ENCODE assay signal across 7 mouse cellular contexts in the genomic region with DNA sequence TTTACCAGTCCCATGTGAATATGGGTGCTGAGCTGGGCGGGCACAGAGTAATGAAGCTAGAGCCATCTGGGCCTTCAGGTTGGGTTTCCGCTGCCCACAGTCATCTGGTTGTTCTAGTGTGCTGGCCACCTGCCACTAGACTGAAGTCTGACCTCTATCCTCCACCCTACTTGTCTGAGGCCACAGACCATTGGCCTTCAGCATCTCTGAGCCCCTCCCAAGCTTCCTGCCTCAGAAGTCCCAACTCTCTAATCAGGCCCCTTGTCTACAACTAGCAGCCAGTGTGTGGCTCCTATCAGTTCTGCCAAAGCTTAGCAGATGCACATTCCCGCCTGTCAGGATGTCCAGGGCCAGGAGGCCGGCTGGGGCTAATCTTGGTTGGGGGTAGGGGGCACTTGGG.
DNase-seq lines count a peak whose midpoint lies in the region; ATAC-seq and TF ChIP-seq lines count a peak whose summit lies in the region.

No protein-coding gene starts in this region.

- H3K9ac ChIP-seq in heart, embryonic 13.5 days, result peak overlapping the region; percentile 45; the same call in 1 of the 2 replicates
- peak overlapping the region; percentile 64 for H3K9ac ChIP-seq in liver, embryonic 12.5 days
- H3K9ac ChIP-seq in forebrain, embryonic 16.5 days (replicated peaks; ENCODE audit: low read depth, low read length), result no peak overlapping the region

- no peaks in the 10 kb centered on the region for H3K9me3 ChIP-seq in heart, embryonic 13.5 days
- H3K9me3 ChIP-seq in liver, embryonic 12.5 days (replicated peaks), result no peaks in the 10 kb centered on the region
- no peaks in the 10 kb centered on the region for H3K9me3 ChIP-seq in forebrain, embryonic 16.5 days (ENCODE audit: control insufficient read depth, low read length)

- intact Hi-C loops in left cerebral cortex, adult 2 months (cut with DNase I), result no loop called here

- H3K4me2 ChIP-seq in heart, embryonic 13.5 days, result no peak overlapping the region
- H3K4me2 ChIP-seq in liver, embryonic 12.5 days, result peak overlapping the region; percentile 38
- H3K4me2 ChIP-seq in forebrain, embryonic 16.5 days (ENCODE audit: low read length), result no peak overlapping the region

- H3K27ac ChIP-seq in left cerebral cortex, adult 2 months, result peak overlapping the region; percentile 37
- H3K27ac ChIP-seq in brown adipose tissue, adult 24 weeks (replicated peaks; ENCODE audit: low read depth, low read length), result peak overlapping the region; percentile 94
- H3K27ac ChIP-seq in heart, embryonic 13.5 days (replicated peaks), result peak overlapping the region; percentile 86
- H3K27ac ChIP-seq in liver, embryonic 12.5 days, result peak overlapping the region; percentile 93
- no peak overlapping the region for H3K27ac ChIP-seq in forebrain, embryonic 16.5 days (ENCODE audit: low read length)

- H3K4me3 ChIP-seq in left cerebral cortex, adult 2 months, result no peak overlapping the region
- H3K4me3 ChIP-seq in brown adipose tissue, adult 24 weeks (ENCODE audit: insufficient read depth, low read depth, low read length), result no peak overlapping the region
- no peak overlapping the region for H3K4me3 ChIP-seq in heart, embryonic 13.5 days
- no peak overlapping the region for H3K4me3 ChIP-seq in liver, embryonic 12.5 days
- no peak overlapping the region for H3K4me3 ChIP-seq in forebrain, embryonic 16.5 days (replicated peaks; ENCODE audit: low read length)

- WGBS in heart, embryonic 13.5 days, result 35% methylated on average over 4 of the region's 4 CpGs
- 11% methylated on average over 4 of the region's 4 CpGs for WGBS in liver, embryonic 12.5 days (ENCODE audit: insufficient replicate concordance)
- WGBS in forebrain, embryonic 16.5 days, result 95% methylated on average over 4 of the region's 4 CpGs

- no peak for TF ChIP-seq CTCF in left cerebral cortex, adult 2 months (IDR thresholded peaks at IDR 0.05)

- no peaks in the 10 kb centered on the region for H3K27me3 ChIP-seq in heart, embryonic 13.5 days (replicated peaks)
- H3K27me3 ChIP-seq in liver, embryonic 12.5 days (replicated peaks), result no peaks in the 10 kb centered on the region
- no peaks in the 10 kb centered on the region for H3K27me3 ChIP-seq in forebrain, embryonic 16.5 days (replicated peaks; ENCODE audit: control insufficient read depth, insufficient read depth, low read length)

- H3K36me3 ChIP-seq in heart, embryonic 13.5 days, result peaks cover 5% of the 10 kb centered on the region
- H3K36me3 ChIP-seq in liver, embryonic 12.5 days, result peaks cover 13% of the 10 kb centered on the region
- no peaks in the 10 kb centered on the region for H3K36me3 ChIP-seq in forebrain, embryonic 16.5 days (ENCODE audit: control insufficient read depth, insufficient read depth)

- peaks cover 63% of the 10 kb centered on the region for H3K4me1 ChIP-seq in brown adipose tissue, adult 24 weeks (ENCODE audit: control insufficient read depth, insufficient read depth, insufficient read length, low read length)
- H3K4me1 ChIP-seq in heart, embryonic 13.5 days, result peaks cover 80% of the 10 kb centered on the region
- H3K4me1 ChIP-seq in liver, embryonic 12.5 days, result peaks cover 94% of the 10 kb centered on the region
- H3K4me1 ChIP-seq in forebrain, embryonic 16.5 days (replicated peaks; ENCODE audit: control insufficient read depth, insufficient read depth, low read length), result peaks cover 20% of the 10 kb centered on the region

- DNase-seq in left cerebral cortex, adult 2 months (ENCODE audit: extremely low spot score in 1 of 2, low spot score in 2 of 2), result no peak
- DNase-seq in left cerebral cortex, adult 9 months (ENCODE audit: low spot score in 2 of 2), result no peak
- DNase-seq in urinary bladder, adult 2 months (ENCODE audit: low spot score), result no peak

- ATAC-seq in heart, embryonic 13.5 days (ENCODE audit: extremely low read depth, insufficient number of reproducible peaks, low FRiP score, low TSS enrichment), result no peak; the same call in 1 of the 2 replicates
- peak; percentile 74 for ATAC-seq in liver, embryonic 12.5 days
- no peak for ATAC-seq in forebrain, embryonic 16.5 days
